ENCODE assay signal across 8 mouse cellular contexts in genomic region chr2:49764331-49764946, GRCm38 (mm10). TPM values are rescaled to one million over a fixed set of nuclear protein-coding genes. Genes with fewer than 3 reads are reported as not detected.
DNase-seq lines count a peak whose midpoint lies in the region; ATAC-seq and TF ChIP-seq lines count a peak whose summit lies in the region.

No protein-coding gene starts in this region.

- H3K9me3 ChIP-seq in hindbrain, embryonic 15.5 days = no peaks in the 10 kb centered on the region
- no peaks in the 10 kb centered on the region for H3K9me3 ChIP-seq in limb, embryonic 14.5 days (ENCODE audit: control insufficient read depth, low read length)
- H3K9me3 ChIP-seq in midbrain, embryonic 16.5 days (replicated peaks; ENCODE audit: control insufficient read depth, low read length, poor library complexity, severe bottlenecking) = no peaks in the 10 kb centered on the region

- peak overlapping the region; percentile 45; the same call in 1 of the 2 replicates for H3K27ac ChIP-seq in hindbrain, embryonic 15.5 days (replicated peaks)
- no peak overlapping the region for H3K27ac ChIP-seq in limb, embryonic 14.5 days (replicated peaks; ENCODE audit: low read depth, low read length)
- H3K27ac ChIP-seq in midbrain, embryonic 16.5 days (ENCODE audit: low read length) = peak overlapping the region; percentile 47; the same call in 1 of the 2 replicates

- peak; percentile 71; the same call in 1 of the 2 replicates for ATAC-seq in hindbrain, embryonic 15.5 days (ENCODE audit: low FRiP score, low read depth)
- ATAC-seq in limb, embryonic 14.5 days (ENCODE audit: low FRiP score, low read depth) = no peak
- ATAC-seq in midbrain, embryonic 16.5 days = peak; percentile 83

- TF ChIP-seq POLR2A in limb, embryonic 14.5 days (IDR thresholded peaks at IDR 0.05; ENCODE audit: borderline replicate concordance, extremely low read depth, insufficient read depth, insufficient read length) = no peak

- no peak overlapping the region for H3K4me3 ChIP-seq in hindbrain, embryonic 15.5 days
- H3K4me3 ChIP-seq in limb, embryonic 14.5 days (replicated peaks; ENCODE audit: low read length) = no peak overlapping the region
- H3K4me3 ChIP-seq in midbrain, embryonic 16.5 days (ENCODE audit: low read depth, low read length) = no peak overlapping the region

- 55% methylated on average over 7 of the region's 7 CpGs for WGBS in hindbrain, embryonic 15.5 days
- WGBS in limb, embryonic 14.5 days = 43% methylated on average over 7 of the region's 7 CpGs
- WGBS in midbrain, embryonic 16.5 days = 57% methylated on average over 7 of the region's 7 CpGs

- no peak overlapping the region for H3K9ac ChIP-seq in hindbrain, embryonic 15.5 days
- H3K9ac ChIP-seq in limb, embryonic 14.5 days (ENCODE audit: low read depth, low read length, severe bottlenecking) = no peak overlapping the region
- peak overlapping the region; percentile 17; the same call in 1 of the 2 replicates for H3K9ac ChIP-seq in midbrain, embryonic 16.5 days (ENCODE audit: low read depth, low read length)

- H3K4me1 ChIP-seq in hindbrain, embryonic 15.5 days (replicated peaks) = no peaks in the 10 kb centered on the region; the same call in 1 of the 2 replicates
- no peaks in the 10 kb centered on the region for H3K4me1 ChIP-seq in limb, embryonic 14.5 days (ENCODE audit: control insufficient read depth, insufficient read depth, low read length)
- peaks cover 3% of the 10 kb centered on the region; the same call in 1 of the 2 replicates for H3K4me1 ChIP-seq in midbrain, embryonic 16.5 days (ENCODE audit: control insufficient read depth, insufficient read depth, low read length)

- no peaks in the 10 kb centered on the region for H3K27me3 ChIP-seq in hindbrain, embryonic 15.5 days
- H3K27me3 ChIP-seq in limb, embryonic 14.5 days (ENCODE audit: control insufficient read depth, insufficient read depth, low read length) = no peaks in the 10 kb centered on the region
- no peaks in the 10 kb centered on the region for H3K27me3 ChIP-seq in midbrain, embryonic 16.5 days (ENCODE audit: control insufficient read depth, insufficient read depth, low read depth, low read length)

- peak; percentile 38 to 53 for DNase-seq in cerebellum, adult 18-20 months
- no peak for DNase-seq in cerebellum, adult 11 months
- DNase-seq in ES-CJ7 (ENCODE audit: low read depth, low spot score) = peak; percentile 60
- peak; percentile 88 for DNase-seq in embryo, embryonic 11 days
- DNase-seq in limb, embryonic 14.5 days (ENCODE audit: low spot score) = peak; percentile 89
- DNase-seq in ovary, postnatal 10 days (ENCODE audit: low spot score) = no peak

- H3K4me2 ChIP-seq in hindbrain, embryonic 15.5 days = no peak overlapping the region
- no peak overlapping the region for H3K4me2 ChIP-seq in limb, embryonic 14.5 days (replicated peaks; ENCODE audit: low read depth, low read length, severe bottlenecking)
- no peak overlapping the region for H3K4me2 ChIP-seq in midbrain, embryonic 16.5 days (ENCODE audit: low read length)

- H3K36me3 ChIP-seq in hindbrain, embryonic 15.5 days = peaks cover 52% of the 10 kb centered on the region
- no peaks in the 10 kb centered on the region; the same call in 1 of the 2 replicates for H3K36me3 ChIP-seq in limb, embryonic 14.5 days (ENCODE audit: control insufficient read depth, insufficient read depth, low read length)
- peaks cover 13% of the 10 kb centered on the region for H3K36me3 ChIP-seq in midbrain, embryonic 16.5 days (ENCODE audit: control insufficient read depth, insufficient read depth, low read length)

RNA-seq across cellular contexts. Expression of gene Lypd6b, which starts 23.0 kb away (rescaled TPM):
- 12.0 and 12.8 TPM in 2 replicates for polyA plus RNA-seq in hindbrain, embryonic 15.5 days (2015; fragmentation: Nextera tagmentation; extraction: Ambion mirVana)
- polyA plus RNA-seq in limb, embryonic 14.5 days (2012; rRNA removed) = 4.5 and 5.6 TPM in 2 replicates
- 14.9 and 16.5 TPM in 2 replicates for polyA plus RNA-seq in limb, embryonic 14.5 days (2014; fragmentation: Nextera tagmentation; extraction: Ambion mirVana)
- 13.3 and 20.5 TPM in 2 replicates for polyA plus RNA-seq in midbrain, embryonic 16.5 days (2015; fragmentation: Nextera tagmentation; extraction: Ambion mirVana)

Comparison
In these comparisons a context has a peak if more than half of its experiments do, and no peak if none do; other contexts are left out.
1. DNase-seq: peak in cerebellum, adult 18-20 months (2 of 2), ES-CJ7 (single experiment), embryo, embryonic 11 days (single experiment) and limb, embryonic 14.5 days (single experiment); none in cerebellum, adult 11 months (single experiment) and ovary, postnatal 10 days (single experiment).